Mouse (Mus musculus) C2C12 (cell line): ENCODE measurements at regions not wholly inside any gene's neighbourhood (a gene's known extent, or its start where the extent isn't known, plus 50 kb on each side); places are given as distances from the start of the nearest gene placed in this dataset.

Source experiments
- CTCF ChIP-seq: IDR thresholded peaks from one replicate; pipeline ENCODE4 v1.5.1; 2011; ENCODE audit not compliant: control insufficient read depth, insufficient read depth, insufficient read length
- MYOD1 ChIP-seq: IDR thresholded peaks from one replicate; pipeline ENCODE4 v1.6.1; 2011; ENCODE audit warnings: low read depth; ENCODE audit not compliant: control insufficient read depth, insufficient read length
- USF1 ChIP-seq: IDR thresholded peaks from one replicate; pipeline ENCODE4 v1.6.1; 2011; ENCODE audit warnings: low read depth, mild to moderate bottlenecking, control low read depth, moderate library complexity

DNA sequence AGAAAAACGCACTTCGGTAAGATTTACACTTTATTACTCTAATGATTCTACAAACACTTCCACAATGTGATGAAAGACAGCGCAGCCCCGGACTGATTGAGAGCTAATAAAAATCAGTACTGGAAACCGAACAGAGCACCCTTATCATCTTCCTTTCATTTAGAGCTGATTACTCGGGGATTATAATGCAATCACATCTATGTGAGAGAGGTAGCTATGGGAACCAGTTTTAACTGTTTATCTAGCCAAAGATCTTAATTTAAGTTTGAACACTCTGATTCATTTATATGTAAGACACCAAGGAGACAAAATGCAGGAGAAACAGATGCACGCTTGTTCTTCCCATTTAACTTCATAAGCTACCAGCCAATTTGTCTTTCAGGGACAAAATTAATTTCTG lies 124.1 kb upstream of the Lmo4 start:
- TF ChIP-seq CTCF: no peak
- no peak for TF ChIP-seq USF1
- TF ChIP-seq MYOD1: no peak
